Mouse (Mus musculus): ENCODE results near the gene Nfe2l3.
A peak's percentile ranks its signal among the peaks of the same experiment; 100 is the strongest.
"Not testable (repeated sequence)": the region's sequence is repeated elsewhere in the genome, so short reads cannot be mapped to it uniquely, and the experiment has no call there.

Nfe2l3 gene

GRCm38 (mm10) chr6:51432535-51433397, at the start of gene Nfe2l3:
Gene Nfe2l3 (plus strand): TSS chr6:51432670.
- peak in 1 of 2 experiments; percentile 24 for DNase-seq (ENCODE audit: low spot score in 2 of 2)

GRCm38 (mm10) chr6:51383769-51384755, 48.4 kb upstream of the Nfe2l3 start:
- peak; percentile 68 to 70 for DNase-seq (ENCODE audit: low spot score in 2 of 2)

DNA sequence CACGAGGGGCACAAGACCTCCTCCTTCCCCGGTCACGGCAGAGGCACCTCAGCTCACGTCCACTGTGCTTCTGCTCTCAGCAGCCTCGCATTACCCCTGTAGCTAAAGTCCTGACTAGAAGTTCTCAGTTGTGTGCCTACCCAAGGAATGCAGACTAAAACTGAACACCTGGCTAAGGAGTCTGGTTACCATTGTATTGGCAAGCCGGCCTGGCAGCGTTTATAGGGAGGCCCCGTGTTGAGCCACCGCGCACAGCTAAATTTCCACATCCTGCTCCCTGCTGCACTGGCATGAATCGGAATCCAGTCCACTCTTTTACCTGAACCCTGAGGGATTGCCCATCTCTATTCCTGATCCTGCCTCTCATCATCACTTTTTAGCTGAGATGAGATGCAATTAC, 42.0 kb upstream of the Nfe2l3 start:
- no peak for DNase-seq (ENCODE audit: low spot score in 2 of 2)

DNA sequence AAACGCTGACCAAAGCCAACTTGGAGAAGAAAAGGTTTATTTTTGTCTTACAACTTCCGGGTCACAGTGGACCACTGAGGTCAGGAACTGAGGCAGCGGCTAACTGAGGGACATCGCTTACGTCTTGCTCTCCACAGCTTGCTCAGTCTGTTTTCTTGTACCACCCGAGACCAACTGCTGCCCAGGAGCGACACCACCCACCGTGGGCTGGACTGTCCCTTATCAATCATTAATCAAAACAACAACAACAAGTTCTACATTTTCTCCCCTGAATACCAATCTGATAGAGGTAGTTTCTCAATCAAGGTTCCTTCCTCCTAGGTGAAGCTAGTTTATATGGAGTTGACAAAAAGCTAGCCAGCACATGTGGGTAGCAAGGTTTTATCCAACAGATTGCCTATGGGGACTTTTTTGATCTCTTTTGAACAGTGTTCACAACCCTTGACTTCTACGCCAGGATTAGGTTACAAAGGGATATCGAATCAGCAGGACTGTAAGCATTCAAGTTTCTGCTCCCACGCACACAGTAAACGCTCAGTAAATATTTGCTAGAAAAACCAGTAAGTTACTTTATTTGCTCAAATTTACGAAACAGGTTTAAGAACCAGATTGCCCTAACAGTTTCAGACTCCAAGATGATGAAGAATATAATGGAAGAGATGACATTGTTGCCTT, 40.5 kb upstream of the Nfe2l3 start:
- no peak for DNase-seq (ENCODE audit: low spot score in 2 of 2)

DNA sequence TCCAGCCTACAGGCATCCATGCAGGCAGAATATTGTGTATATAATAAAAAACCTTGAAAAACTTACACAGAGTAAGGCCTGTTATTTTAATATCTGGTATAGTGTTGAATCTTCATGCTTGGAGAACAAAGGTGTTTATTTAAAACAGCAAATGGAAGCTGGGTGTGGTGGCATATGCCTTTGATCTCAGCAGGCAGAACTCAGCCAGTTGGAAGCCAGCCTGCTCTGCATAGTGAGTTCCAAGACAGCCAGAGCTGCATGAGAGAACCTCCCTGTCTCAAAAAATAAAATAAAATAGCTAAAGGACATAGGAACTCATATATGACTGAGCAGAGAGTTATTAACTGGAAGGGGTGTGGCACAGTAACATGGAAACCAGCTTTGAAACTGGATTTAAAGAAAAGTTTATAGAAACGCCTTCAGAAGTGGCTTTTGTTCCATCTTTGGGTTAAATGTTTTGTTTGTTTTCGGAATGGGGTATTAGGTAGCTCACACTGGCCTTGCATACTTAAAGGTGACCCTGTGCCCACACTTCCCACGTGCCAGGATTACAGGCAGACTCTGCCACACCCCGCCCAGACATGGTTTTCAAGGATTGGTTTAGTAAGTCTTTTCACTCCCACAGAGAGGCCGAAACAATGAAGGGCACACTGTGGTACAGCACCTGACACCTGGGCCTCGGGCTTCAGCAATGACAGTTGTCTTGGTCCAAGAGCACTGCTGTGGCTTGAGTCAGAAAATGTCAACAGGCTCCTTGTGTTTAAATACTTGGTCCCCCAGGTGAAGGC, 38.9 kb upstream of the Nfe2l3 start:
- DNase-seq (ENCODE audit: low spot score in 2 of 2), result no peak

DNA sequence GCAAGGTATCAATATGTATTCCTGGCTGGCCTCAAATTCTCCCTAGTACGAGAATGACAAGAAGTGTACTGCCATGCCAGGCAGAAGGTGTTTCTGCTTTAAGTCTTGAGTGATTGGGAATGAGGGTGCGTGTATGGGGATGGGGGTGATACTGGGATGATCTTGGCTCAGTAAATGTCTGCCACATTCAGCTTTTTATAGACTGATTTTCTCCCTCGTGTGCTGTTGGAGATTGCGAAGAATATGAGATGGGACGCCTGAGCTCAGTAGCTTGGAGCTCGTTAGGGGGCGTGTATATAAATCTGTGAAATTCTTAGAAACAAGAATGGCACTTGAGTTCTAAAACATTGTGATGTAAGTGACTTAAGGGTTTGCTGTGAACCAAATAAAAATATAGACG, 38.1 kb upstream of the Nfe2l3 start:
- DNase-seq (ENCODE audit: low spot score in 2 of 2), result not testable (repeated sequence)

GRCm38 (mm10) chr6:51394963-51395362, 37.5 kb upstream of the Nfe2l3 start:
- not testable (repeated sequence) for DNase-seq (ENCODE audit: low spot score in 2 of 2)

GRCm38 (mm10) chr6:51395486-51395885, 37.0 kb upstream of the Nfe2l3 start:
- no peak for DNase-seq (ENCODE audit: low spot score in 2 of 2)

DNA sequence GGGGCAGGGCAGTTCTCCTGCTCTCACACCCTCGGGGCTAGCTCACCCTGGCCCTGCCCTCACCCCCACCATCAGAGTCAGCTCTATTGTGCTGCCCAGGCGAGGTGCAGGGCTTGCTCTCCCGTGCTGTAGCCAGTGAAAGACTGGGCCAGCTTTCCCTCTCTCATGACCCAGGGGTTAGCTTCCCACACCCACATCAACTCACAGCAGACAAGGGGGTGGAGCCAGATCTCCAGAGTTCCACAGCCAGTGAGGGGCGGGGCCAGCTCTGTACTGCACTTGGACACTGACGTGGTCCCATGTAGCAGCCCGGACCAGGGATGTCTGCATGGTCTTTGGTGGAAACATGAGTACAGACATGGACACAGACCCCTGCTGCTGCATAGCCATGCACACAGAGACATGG, 33.4 kb upstream of the Nfe2l3 start:
- no peak for DNase-seq (ENCODE audit: low spot score in 2 of 2)

DNA sequence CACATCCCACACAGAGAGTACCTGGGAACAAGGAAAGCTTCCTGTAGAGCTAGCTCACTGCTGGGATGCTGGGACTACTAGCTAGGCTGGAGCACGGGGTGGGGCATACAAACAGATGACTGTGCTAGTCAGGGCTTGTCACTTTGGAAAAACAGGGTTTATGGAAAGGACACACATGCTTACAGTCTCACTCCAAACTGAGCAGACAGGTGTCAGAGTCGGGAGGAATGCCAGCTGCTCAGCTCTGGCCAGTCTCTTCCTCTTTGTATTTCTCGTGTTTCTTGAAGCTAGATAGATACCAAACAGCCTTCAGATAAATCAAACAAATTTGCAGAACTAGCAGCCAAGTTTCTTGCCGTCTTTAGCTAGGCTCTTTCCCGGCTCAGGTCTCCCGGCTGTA, 31.2 kb upstream of the Nfe2l3 start:
- no peak for DNase-seq (ENCODE audit: low spot score in 2 of 2)

DNA sequence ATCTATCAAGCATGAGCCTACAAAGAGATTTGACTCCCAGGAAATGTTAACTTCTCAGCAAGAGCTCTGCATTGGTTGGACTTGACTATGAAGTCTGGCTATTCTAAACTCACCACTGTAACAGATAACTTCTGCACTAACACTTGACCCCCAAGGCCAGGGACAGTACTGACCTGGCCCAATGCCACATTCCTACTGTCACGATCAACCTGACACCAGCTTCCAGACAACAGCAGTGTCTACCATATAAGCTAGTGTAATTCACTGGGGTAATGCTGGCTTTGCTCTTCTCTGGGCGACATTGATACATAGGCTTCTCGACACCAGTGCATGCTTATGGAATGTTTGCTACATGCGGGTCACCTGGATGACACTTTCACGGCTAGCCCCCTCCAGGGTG, 28.9 kb upstream of the Nfe2l3 start:
- DNase-seq (ENCODE audit: low spot score in 2 of 2), result no peak

- no peak for DNase-seq (ENCODE audit: low spot score in 2 of 2)
These were observed 28.0 kb upstream of the Nfe2l3 start for GRCm38 (mm10) chr6:51404502-51404901.

- no peak for DNase-seq (ENCODE audit: low spot score in 2 of 2)
These were observed 16.0 kb upstream of the Nfe2l3 start for GRCm38 (mm10) chr6:51416433-51416832.

DNA sequence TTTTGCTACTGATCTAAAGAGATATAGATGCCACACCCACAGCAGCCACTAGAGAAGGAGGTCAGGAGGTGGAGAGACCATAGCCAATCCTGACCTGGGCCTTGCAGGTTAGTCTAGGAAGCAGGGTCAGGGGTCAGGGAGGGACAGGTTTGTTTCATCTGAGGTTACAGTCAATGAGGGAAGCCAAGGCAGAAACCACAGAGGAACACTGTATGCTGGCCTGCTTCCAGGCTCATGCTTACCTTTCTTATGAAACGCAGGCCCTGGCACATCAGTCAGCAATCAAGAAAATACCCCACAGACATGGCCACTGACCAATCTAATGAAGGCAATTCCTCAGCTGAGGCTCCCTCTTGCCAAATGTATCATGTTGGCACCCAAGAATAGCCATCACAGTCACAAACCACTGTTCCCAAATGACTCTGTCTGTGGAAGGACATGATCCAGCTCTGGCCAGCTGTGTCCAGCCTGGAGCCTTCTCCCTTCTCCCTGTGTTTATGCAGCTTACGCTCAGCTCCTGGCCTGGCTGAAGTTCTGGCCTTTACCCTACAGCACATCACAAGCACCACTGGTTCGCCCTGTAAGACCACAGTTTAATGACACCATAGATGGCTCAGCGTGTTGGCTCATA, 15.0 kb upstream of the Nfe2l3 start:
- no peak for DNase-seq (ENCODE audit: low spot score in 2 of 2)

DNA sequence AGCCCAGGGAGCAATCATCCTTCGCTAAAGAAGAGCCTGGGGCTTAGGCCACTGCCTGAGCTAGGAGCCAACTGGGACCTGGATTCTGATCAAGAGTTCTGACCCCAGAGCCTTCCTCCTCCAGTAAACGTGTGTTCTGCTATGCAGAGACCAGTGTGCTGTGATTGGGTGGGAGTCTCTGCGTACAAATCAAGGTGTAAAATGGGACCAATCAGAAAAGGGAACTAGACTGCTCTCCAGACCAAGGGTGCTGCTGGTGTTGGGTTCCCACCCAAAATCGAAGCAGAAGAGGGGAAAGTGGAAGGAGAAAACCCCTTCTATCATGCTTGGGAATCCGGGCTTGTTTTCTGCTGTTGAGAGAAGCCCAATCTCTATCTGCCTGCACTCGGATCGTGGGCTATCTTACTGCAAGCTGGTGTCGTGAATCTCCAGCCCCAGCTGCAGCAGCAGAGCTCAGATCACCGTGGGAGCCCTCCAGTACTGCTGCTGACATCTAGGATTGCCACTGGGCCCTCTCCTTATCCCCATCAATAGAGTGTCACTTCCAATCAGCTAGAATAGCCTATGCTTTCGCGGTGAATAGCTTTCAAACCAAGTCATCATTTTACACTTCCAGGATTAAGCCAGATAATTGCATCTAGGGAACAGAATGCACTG, 8.9 kb upstream of the Nfe2l3 start:
- no peak for DNase-seq (ENCODE audit: low spot score in 2 of 2)

DNA sequence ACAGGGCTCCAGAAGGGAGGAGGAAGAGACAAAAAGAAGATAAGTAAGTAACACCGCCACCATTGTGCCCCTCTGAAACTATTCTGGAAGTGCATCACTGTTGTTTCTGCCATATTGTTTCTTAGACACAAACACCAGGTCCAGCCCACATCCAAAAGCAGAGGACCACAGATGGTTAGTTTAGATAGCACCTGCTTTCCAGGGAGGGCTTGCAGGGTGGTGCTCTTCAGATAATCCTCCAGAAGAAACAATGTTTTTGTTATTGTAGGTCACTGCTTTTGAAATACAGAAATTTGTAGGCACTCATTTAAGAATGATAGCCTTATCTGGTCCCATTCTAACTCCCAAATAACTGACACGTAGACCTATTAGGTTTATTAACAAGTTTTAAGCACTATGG, 7.9 kb upstream of the Nfe2l3 start:
- DNase-seq (ENCODE audit: low spot score in 2 of 2), result no peak

DNA sequence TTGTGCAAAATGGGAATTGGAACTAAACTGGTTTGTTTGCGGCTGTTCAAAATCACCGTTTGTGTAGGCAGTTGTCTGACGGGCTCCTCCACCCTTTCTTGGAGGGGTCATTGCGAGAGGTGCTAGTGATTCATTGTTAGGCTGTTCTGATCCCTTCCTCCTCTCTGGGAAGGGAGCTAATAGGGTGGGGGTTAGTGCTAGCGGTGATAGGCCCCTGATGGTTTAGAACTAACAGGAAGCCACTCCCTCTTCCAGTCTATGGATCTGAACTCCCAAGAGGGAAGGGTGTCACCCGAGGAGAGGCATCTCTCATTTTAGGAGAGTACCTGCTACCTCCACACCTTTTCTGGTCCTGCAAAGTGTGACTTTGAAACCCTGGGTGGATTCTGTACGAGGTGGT, 1.8 kb downstream of the Nfe2l3 start:
- DNase-seq (ENCODE audit: low spot score in 2 of 2), result no peak

DNA sequence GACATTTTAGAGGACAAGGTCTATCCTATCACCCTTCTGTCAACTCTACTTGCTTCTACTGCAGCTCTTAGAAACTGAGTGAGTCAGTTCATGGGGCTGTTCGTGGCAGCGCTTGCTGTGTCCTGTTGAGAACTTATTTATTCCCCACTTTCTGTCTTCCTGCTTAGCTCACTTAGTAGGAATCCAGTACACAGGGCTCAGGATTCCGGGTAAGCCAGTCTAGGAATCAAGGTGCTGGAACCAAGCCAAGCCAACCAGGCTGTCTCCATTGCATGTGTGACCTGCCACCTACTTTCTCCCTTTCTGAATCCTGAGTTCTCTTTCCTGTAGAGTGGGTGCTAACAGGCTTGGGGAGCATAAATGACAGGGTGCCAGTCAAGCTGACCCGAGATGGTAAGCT, 5.2 kb downstream of the Nfe2l3 start:
- no peak for DNase-seq (ENCODE audit: low spot score in 2 of 2)

DNA sequence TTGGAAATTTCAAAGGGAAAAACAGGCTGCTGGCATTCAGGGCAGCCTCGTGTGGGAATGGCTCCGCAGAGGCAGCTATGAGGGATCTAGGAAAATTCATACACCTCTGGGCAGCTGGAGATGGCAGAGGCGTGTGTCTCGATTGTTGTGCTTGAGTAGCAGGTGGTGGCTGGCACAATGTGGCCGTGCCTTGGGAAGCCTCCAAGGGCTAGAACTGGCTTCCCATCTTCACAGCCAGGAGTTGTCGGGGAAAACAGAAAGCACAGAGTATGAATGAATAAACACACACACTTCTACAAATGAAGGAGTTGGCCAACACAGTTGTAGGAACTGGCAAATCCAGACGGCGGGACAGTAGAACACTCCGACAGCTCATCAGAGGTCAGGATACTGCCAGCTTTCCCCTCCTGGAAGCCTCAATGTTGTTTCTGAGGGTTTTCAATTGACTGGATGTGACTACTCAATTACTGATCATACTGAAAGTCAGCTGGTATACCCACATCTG, 6.4 kb downstream of the Nfe2l3 start:
- DNase-seq (ENCODE audit: low spot score in 2 of 2), result no peak
